Mouse (Mus musculus) brain, adult 2 months (tissue): ENCODE data around the gene Zmynd12.

Source experiments
- DNase-seq: peaks from one replicate; pipeline ENCODE4 v3.0.0; 2011; ENCODE audit warnings: low read depth, low spot score

Gene Zmynd12

DNA sequence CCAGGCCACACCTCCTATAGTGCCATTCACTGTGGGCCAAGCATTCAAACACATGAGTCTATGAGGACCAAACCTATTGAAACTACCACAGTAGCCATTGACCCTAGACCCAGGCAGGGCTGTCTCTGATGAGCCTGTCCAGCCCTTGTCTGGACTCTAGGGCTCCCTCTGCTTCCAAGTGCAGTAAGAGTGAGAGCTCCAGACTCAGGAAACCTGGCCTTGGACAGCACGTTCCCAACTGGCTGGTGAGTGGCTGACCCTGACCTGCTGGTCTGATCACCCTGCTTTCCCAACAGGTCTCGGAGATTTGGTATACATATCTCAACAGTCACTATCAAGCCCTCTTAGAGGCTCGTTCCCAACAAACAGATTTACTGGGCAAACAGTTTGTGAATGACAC, 25.2 kb downstream of the Zmynd12 start:
- DNase-seq, result no peak

DNA sequence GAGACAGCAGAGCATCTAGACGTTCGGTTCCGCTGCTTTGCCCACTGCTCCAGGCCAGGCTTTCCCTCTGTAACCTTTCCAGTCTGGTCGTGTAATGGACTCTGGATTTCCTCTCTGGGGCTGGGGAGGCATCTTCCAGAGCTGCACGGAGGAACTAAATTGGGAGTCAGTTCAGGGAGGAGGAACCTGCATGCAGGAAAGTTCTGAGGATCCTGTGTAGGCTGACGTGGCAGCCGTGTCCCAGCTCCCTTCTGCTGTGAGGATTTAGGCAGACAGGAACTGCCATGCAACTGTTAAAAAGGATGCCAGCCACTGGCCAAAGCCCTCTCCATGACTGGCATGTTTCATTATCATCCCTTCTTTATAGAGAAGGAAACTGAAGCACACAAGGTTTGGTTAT, 27.8 kb downstream of the Zmynd12 start:
- peak; percentile 49 for DNase-seq

DNA sequence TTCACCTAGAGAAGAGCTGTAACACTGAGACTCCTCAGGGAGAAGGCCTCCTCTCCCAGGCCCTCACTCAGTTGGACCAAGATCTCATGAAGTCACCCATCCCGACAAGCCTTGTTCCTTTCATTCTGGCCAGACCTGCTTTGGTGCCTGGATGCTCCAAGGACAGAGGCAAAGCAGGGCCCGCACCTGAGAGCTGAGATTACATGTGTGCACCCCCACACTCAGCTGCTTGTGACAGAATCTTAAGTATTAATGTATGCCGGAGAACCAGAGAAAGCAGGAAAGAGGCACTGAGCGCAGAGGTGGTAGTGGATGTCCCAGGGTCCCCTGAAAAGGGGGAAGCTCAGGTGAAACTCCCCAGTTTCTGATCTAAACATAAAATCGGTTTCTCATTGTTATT, 30.5 kb downstream of the Zmynd12 start:
- DNase-seq, result no peak

DNA sequence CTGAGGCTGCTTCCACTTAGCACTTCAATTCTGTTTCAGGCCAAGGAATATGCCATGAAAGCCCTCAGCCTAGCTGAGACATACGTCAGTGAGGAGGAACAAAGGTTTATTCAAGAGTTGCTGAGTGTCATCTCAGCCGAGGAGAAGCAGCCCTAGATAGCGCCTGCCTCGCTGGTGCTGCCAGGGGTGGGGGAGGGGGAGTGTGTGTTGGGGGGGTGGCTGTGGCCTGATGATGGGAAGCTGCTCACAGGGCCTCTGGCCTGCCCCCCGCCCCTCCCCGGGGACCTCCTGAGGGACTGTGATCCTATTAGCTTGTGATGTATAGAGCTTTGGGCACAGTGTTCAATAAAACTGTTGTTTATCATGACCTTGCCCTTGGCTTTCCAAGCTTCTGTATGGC, 30.9 kb downstream of the Zmynd12 start:
- DNase-seq, result peak; percentile 28

DNA sequence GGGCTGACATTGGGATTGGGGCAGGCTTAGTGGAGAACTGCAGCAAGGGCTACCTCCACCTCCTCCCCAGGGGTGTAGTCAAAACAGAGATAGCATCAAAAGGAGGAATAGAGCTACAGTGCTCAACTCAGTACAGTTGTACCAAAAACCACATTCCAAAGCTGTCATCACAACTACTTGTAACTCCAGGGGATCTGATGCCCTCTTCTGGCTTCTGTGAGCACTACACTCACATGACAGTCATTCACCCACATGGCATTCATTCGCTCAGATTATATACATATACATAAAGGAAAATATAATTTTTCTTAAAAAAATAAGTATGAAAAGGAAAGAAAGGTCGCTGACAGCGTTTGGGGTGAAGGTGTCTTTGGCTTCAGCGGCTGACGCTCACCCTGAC, 37.7 kb downstream of the Zmynd12 start:
- peak; percentile 69 for DNase-seq

DNA sequence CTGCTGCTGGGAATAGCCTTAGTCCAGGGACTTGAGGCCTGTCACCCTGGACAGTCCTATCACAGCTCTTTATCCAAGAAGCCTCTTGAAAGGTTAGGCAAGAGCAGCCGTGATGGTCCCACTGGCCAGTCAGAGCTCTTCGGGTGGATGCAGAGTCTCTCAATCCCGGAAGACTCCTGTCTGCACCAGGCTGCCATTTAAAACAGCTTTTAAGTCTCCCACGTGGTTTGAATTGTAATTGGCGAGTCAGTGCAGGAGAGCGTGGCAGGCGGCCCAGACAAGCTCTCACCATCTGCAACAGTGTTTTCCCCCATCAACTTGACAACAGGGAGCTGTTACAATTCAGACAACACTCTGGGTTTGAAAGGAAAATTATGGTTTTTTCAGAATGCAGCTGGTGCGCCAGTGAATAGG, 38.1 kb downstream of the Zmynd12 start:
- DNase-seq, result peak; percentile 97

DNA sequence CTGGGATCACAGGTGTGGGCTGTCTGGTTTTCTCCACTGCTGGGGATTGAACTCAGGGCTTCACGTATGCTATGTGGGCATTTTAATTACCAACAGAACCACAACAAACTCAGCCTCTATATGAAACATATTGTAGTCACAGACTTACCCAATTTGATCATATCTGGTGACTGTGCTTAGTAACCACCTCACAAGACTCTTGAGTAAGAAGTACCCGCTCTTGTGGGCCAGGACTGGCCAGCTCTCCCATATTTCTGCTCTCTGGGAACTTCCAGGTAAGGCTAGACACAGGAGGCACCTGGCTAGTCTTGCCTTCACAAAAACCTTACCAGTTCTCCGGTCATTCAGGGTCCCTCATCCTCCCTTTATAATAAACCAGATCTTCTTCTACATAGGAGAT, 39.8 kb downstream of the Zmynd12 start:
- no peak for DNase-seq

DNA sequence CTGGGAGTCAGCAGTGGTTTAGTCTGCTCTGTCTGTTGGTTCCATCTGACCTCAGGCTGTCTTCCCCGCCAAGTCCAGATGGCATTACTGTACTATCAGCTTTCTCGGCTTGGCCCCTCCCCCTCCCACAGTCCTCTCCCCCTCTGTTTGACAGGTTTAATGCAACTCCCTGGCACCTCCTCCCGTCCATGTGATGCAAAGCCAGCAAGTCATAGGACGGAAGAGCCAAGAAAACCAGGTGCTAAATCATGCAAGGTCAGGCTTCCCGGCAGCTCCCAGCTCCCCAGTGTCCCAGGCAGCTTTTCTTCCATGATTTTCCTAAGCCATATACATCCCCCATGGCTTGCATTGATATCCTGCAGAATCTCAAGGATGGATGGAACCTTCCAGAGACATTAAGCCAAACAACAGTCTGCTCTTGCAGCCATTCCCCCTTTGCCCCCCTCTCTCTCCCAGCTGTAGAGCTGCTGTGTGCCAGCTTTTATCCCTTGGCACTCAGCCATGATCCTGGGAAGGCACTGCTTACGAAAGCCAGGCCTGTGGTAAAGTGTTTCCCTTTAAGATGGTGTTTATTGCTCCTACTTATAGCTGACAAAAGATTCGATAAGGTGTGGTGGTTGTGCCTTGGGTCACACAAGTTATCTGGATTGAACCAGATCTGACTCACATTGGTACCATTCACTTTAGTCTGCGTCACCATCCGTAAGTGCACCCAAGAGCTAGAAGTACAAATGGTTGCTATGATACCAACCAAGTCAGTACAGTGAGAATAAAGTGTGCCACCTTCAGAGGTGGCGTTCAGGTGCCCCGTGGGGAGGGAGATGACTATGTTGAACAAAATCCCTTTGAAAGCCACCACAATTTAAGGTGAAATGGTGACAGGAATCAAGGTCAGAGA, 40.5 kb downstream of the Zmynd12 start:
- DNase-seq, result peak; percentile 94

DNA sequence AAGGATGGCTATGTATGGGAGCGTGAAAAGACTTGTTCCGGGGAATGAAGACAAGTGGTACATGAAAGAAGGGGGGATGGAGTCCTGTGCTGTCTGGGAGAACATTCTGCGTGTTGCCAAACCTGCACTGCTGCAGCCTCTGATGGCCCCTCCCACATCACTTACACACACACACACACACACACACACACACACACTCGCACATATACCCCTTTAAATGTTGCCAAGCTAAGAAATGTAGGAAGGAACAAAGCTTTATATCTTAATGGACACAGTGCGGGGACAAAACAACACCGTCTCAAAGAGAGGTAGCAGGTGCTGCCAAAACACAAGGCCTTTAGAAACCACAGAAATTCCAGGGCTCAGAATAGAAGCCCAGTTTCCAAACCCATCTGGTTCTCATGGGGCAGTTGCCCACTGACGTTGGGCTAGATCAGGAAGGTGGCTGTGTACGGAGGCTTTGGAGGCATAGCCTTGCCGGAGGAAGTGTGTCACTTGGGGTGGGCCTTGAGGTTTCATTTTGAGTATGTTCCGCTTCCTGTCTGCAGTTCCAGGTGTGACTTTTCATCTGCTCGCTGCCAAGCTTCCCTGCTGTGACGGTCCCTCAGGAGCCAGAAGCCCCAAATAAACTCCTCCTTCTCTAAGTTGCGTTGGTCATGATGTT, 41.3 kb downstream of the Zmynd12 start:
- DNase-seq, result peak; percentile 26

DNA sequence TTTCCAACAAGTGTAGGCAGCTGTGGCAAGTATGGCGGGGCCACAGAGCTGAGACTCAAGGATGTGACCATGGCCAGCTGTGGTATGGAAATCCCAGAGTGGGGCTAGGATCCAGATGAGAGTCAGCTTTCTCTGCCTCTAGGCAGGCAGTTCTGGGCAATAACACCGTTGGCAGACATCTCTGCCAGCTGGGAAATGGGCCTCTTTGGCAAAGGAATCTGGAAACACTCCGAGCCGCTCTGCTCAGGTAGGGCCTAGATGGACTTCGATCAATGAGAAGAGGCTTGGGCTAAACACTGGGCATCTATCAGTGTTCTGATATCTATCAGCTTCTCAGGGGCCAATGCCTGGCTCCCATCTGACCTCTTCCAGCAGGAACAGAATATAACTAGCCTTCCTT, 43.2 kb downstream of the Zmynd12 start:
- no peak for DNase-seq

DNA sequence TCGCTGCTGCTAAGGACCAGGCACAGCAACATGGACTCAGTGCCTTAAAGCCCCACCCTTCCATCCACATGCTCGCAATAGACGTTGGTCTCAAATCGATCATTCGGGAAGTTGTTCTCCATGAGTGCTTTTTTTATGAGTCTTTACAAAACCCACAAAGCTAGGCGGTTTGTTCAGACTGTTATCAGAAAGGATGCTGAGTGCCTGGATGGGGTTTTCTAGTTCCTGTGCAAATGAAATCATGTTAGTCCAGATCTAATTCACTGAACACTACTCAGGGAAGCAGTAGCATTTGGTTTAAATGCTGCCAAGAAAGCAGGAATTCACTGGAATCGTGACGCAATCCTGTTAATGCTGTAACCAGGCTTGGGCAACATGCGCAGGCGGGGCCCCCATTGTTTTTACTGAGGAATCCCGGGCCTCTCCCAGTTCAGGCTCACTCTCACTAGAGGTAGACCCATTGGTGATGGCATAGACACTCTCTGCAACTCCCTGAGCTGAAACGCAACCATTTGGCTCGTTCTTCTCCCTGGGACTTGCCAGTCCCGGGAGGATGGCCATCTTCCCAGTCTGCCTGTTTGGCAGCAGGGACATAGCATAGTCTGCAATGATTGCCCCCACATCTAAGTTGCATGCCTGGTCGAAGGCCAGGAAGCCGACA, 45.2 kb downstream of the Zmynd12 start:
- DNase-seq, result peak; percentile 83

DNA sequence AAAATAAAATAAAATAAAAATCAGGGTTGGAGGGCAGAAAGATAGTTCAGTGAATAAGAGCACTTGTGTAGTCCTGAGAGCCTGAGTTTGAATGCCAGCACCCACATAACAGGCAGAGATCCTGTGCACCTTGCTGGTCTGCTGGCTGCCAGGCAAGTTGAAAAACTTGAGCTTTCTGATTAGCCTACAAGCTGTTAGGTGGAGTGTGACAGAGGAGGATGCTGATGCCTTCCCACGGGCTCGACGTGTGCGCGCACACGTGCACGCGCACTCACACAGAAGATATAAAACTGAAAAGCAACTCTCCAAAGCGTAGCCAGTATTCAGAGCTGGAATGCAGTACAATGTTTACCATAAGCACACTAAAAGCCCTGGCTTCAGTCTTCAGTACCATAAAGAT, 49.9 kb downstream of the Zmynd12 start:
- DNase-seq, result peak; percentile 33

DNA sequence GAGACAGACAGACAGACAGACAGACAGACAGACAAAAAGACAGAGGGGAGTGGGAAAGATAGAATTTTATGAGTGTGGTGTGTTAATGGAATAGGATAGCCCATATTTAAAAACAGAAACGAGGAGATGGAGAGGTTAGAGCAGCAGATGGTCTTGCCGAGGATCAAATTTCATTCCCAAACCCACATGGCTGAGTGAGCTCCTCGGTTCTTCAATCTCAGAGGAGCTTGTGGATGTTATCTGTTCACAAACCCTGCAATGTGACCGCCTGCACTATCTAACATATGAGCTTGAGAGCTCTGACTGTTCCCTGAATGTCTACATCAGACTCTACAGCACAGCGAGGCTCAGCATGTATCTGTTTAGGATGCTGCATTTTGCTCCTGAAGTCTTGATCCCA, 50.5 kb downstream of the Zmynd12 start:
- DNase-seq, result peak; percentile 27

DNA sequence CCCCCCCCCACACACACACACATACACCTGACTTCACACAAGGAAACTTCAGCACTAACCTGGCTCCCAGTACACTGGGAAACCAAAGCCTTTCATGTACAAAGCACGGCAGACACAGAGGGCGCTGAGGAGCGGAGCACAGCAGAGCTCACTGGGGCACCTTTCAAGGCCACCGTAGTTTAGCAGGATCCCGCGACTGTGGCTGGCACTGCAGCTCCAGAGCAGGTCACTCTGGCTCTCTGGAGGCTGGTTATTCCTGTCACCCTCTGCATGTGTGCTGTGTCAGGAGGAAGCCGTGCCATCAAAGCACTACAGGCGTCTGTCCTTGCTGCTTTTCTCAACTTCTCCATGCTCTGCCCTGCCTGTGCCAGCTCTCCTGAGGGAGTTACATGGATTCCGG, 60.4 kb downstream of the Zmynd12 start:
- peak; percentile 55 for DNase-seq

DNA sequence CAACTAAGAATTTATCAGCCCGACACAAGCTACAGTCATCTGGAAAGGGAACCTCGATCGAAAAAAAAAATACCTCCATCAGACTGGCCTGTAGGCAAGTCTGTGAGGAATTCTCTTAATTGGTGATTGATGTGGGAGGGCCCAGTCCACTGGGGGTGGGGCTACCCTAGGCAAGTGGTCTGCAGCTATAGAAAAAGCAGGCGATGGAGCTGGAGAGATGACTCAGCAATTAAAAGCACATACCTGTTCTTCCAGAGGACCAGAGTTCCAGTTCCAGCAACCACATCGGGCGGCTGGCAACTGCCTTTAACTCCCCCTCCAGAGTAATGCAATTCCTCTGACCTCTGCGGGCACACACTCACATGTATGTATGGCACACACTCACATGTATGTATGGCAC, 62.3 kb downstream of the Zmynd12 start:
- DNase-seq, result no peak

DNA sequence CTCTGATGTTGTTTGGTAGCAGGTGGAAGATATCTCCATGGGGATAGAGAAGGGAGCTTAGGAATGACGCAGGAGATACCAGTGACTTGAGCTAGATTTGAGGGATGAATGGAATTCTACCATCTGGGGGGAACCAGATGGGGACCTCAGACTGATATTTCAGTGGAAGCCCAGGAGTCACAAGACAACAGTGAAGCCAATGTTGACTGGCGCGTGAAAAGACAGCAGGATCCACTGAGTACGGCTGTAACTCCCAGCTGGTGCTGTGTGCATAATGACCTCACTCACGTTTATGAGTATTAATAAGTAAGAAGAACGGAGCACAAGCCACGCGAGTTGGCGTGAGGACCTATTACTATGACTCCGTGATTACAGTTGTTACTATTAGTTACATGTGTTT, 67.1 kb downstream of the Zmynd12 start:
- DNase-seq, result peak; percentile 49

DNA sequence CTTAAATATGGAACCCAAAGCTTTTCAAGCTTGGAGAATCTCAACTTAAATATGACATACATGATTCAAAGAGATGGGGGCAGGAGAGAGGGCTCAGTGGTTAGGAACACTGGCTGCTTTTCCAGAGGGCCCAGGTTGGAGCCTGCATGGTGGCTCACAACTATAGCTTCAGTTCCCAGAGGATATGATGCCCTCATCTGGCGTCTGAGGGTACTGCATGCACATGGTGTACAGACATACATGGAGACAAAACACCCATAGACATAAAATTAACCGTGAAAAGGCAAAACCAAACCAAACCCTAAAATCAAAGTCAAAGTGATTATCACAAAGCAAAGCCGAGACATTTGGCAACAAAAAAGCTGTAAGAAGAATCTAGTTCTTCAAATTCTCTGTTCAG, 68.2 kb downstream of the Zmynd12 start:
- DNase-seq, result peak; percentile 66

DNA sequence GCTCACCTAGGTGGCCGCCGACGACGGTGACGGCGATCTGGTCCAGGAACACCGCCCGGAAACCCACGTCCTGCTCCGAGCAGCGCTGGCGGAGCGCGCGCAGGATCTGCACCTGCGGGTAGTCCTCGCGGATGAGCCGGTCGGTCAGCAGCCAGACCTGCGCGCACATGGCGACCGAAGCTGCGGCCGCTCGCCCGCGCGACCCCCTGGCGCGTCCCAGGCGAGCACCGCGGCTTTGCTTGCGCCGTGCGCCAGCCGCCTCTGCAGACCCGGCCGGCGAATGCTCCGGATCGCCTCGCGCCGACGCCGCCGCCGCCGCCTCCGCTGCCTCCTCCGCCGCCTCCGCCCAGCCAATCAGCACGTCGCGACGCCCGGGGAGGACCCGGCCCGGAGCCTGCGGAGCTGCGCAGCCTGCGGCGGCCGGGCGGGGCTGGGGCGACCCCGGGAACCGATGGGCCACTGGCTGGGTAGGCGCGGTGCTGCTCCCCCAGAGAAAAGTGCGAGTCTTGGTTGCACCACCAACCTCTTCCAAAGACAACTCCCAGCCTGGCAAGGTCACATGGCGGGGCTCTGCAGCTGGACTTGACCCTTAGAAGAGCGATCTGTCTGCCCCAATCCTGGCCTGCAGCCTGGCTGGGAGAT, 69.8 kb downstream of the Zmynd12 start, which contains the start of gene Rimkla:
Rimkla (minus strand) TSS at position 338 of the 642 bp plus-strand sequence.
- peak; percentile 82 for DNase-seq

DNA sequence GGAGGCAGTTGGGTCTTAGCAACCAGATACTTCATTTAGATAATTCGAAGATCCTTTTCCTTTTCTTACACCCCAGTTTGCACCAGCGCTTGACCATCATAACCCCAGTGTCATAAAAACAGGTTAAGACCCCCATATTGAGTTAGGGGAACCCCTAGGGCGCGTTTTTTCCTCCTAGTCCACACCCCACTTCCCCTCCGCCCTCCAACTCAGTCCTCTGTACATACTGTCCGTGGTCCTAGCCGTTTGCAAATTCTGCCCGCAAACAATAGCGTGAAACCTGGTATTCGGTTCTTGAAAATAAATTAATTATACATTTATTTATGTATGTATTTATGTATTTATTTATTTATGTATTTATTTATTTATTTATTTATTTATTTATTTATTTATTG, 70.3 kb downstream of the Zmynd12 start:
- no peak for DNase-seq

DNA sequence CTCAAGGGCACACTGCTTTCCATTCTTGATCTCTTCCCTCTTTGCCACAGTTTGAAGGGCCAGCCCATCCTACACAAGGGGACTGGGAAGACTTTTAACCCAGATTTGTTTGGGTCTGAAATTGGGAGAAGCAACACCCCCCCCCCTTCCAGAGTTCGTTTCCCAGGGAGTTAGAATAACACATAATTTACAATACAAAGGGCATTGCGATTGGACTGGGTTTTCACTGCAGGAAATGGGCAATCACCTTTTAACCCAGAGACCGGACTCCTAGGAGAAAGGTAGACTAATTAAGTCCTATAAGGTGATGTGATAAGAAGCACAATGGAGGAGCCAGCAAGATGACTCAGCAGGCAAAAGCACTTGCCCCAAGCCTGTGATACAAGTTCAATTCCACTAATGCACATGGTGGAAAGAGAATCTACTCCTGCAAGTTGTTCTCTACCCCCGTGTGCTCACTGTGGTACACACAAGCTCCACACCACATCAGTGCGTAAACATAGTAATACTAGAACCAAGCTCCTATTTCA, 75.8 kb downstream of the Zmynd12 start:
- DNase-seq, result no peak

DNA sequence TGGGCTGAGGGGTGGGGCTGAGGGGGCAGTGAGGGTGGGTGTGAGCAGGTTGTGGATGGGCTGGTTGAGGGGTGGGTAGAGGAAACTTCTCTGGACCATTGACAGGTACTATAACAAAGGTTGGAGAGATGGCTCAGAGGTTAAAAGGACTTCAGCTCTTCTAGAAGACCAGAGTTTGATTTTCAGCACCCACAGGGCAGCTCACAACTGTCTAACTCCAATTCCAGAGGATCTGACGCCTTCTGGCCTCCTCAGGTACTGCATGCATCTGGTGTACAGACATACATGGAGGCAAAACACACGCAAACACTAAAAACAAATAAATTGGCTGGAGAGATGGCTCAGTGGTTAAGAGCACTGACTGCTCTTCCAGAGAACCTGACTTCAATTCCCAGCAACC, 89.0 kb downstream of the Zmynd12 start:
- no peak for DNase-seq

DNA sequence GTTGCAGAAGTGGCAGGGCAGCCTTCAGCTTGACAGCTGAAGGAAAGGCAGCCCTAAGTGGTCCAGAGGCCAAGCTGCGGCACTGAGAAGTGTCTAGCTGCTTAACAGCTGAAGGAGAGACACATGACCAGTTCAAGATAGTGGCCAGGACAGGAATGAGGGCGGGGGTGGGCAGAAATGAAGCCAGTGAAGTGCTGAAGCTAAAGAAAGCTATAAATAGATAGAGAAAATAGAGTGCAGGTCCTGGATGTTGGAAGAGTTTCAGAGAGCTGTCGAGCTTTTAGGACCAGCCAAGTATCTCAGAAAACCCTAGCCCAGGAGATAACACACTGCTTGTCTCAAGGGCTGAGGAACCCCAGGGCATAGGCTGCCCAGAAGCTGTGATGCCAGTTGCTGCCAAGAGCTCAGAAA, 90.1 kb downstream of the Zmynd12 start:
- no peak for DNase-seq
